Mouse (Mus musculus) heart, adult 2 months (tissue): ENCODE results near the gene Abhd18.

ENCODE experiments used
- CTCF ChIP-seq: fragments of 200-600 bp; IDR thresholded peaks from 2 replicates; pipeline ENCODE4 v1.8.1; 2022; ENCODE audit warnings: antibody characterized with exemption, mild to moderate bottlenecking, moderate library complexity
- EP300 ChIP-seq: fragments of 200-500 bp; IDR thresholded peaks from 2 replicates; pipeline ENCODE4 v1.6.1; 2011; ENCODE audit warnings: low read depth, low read length, control low read depth; ENCODE audit not compliant: insufficient read depth

- TF ChIP-seq CTCF (no peak), EP300 (no peak)
These were observed 140.8 kb downstream of the Abhd18 start for GRCm38 (mm10) chr3:40987539-40987938.
